Mouse (Mus musculus): Measurements from ENCODE around the gene Lgals12. TPM values are rescaled to one million over a fixed set of nuclear protein-coding genes. Genes with fewer than 3 reads are reported as not detected.

Lgals12 gene
- total RNA-seq (2021): under 1 TPM; 0.33 to 0.35 TPM
- long read RNA-seq: 0 reads

- DNase-seq (ENCODE audit: low spot score in 2 of 2): no peak
These were observed at the start of gene Lgals12 for GRCm38 (mm10) chr19:7606801-7607689. TSS of gene Lgals12 (minus strand) at chr19:7607193.

- DNase-seq (ENCODE audit: low spot score in 2 of 2): no peak
These were observed 42.1 kb upstream of the Lgals12 start for GRCm38 (mm10) chr19:7648913-7649666.

- no peak for DNase-seq (ENCODE audit: low spot score in 2 of 2)
These were observed 26.8 kb upstream of the Lgals12 start for GRCm38 (mm10) chr19:7633786-7634185.

GRCm38 (mm10) chr19:7633021-7633420 lies 26.0 kb upstream of the Lgals12 start:
- DNase-seq (ENCODE audit: low spot score in 2 of 2): no peak

- peak; percentile 39 to 80 for DNase-seq (ENCODE audit: low spot score in 2 of 2)
These were observed 10.7 kb upstream of the Lgals12 start for GRCm38 (mm10) chr19:7617696-7618095.

GRCm38 (mm10) chr19:7617085-7617484 lies 10.1 kb upstream of the Lgals12 start:
- DNase-seq (ENCODE audit: low spot score in 2 of 2): no peak

GRCm38 (mm10) chr19:7616231-7616930 lies 9.4 kb upstream of the Lgals12 start:
- DNase-seq (ENCODE audit: low spot score in 2 of 2): no peak

- no peak for DNase-seq (ENCODE audit: low spot score in 2 of 2)
These were observed 6.2 kb upstream of the Lgals12 start for GRCm38 (mm10) chr19:7613151-7613550.

GRCm38 (mm10) chr19:7611942-7612757 lies 5.2 kb upstream of the Lgals12 start, which contains the start of gene Hrasls5:
TSS of gene Hrasls5 (plus strand) at chr19:7612541.
- DNase-seq (ENCODE audit: low spot score in 2 of 2): peak; percentile 46 to 66

- no peak for DNase-seq (ENCODE audit: low spot score in 2 of 2)
These were observed 753 bp upstream of the Lgals12 start for GRCm38 (mm10) chr19:7607690-7608201.

GRCm38 (mm10) chr19:7605930-7606783 lies 836 bp downstream of the Lgals12 start:
- DNase-seq (ENCODE audit: low spot score in 2 of 2): peak in 1 of 2 experiments; percentile 65

GRCm38 (mm10) chr19:7605013-7605412 lies 2.0 kb downstream of the Lgals12 start:
- no peak for DNase-seq (ENCODE audit: low spot score in 2 of 2)

- DNase-seq (ENCODE audit: low spot score in 2 of 2): no peak
These were observed 2.9 kb downstream of the Lgals12 start for GRCm38 (mm10) chr19:7604107-7604506.

- DNase-seq (ENCODE audit: low spot score in 2 of 2): no peak
These were observed 5.4 kb downstream of the Lgals12 start for GRCm38 (mm10) chr19:7601551-7601950.

- DNase-seq (ENCODE audit: low spot score in 2 of 2): no peak
These were observed 8.5 kb downstream of the Lgals12 start for GRCm38 (mm10) chr19:7598481-7598880.

GRCm38 (mm10) chr19:7595534-7595933 lies 11.5 kb downstream of the Lgals12 start:
- DNase-seq (ENCODE audit: low spot score in 2 of 2): peak; percentile 39 to 81

- DNase-seq (ENCODE audit: low spot score in 2 of 2): no peak
These were observed 15.0 kb downstream of the Lgals12 start for GRCm38 (mm10) chr19:7592018-7592417.

- peak in 1 of 2 experiments; percentile 71 for DNase-seq (ENCODE audit: low spot score in 2 of 2)
These were observed 16.2 kb downstream of the Lgals12 start for GRCm38 (mm10) chr19:7590795-7591194.

GRCm38 (mm10) chr19:7585764-7586163 lies 21.2 kb downstream of the Lgals12 start:
- no peak for DNase-seq (ENCODE audit: low spot score in 2 of 2)
